Mouse (Mus musculus) embryonic facial prominence, embryonic 14.5 days (tissue): ENCODE measurements around the gene Nlrp6. TPM values are rescaled to one million over a fixed set of nuclear protein-coding genes. Genes with fewer than 3 reads are reported as not detected.

Experiments
- ATAC-seq: fragments of 200-750 bp; cut with Nextera tagmentation; 2 replicates; pipeline ENCODE4 v1.8.0; 2017; ENCODE audit warnings: low read depth, moderate number of reproducible peaks, moderate TSS enrichment
- DNase-seq: peaks from one replicate; pipeline ENCODE4 v3.0.0-alpha.2; 2015; ENCODE audit warnings: low spot score
- H3K27ac ChIP-seq: fragments of 300-500 bp; sonication (generic); replicated peaks from 2 replicates; pipeline ENCODE4 v1.5.1; 2014; ENCODE audit warnings: low read depth, mild to moderate bottlenecking, low read length, moderate library complexity
- H3K27me3 ChIP-seq: fragments of 300-500 bp; sonication (generic); replicated peaks from 2 replicates; pipeline ENCODE4 v1.6.1; 2014; ENCODE audit warnings: low read length; ENCODE audit not compliant: control insufficient read depth, insufficient read depth
- H3K36me3 ChIP-seq: fragments of 300-500 bp; sonication (generic); 2 replicates; pipeline ENCODE4 v1.6.1; 2014; ENCODE audit warnings: low read length, mixed read lengths; ENCODE audit not compliant: control insufficient read depth, insufficient read depth
- H3K4me1 ChIP-seq: fragments of 300-500 bp; sonication (generic); 2 replicates; pipeline ENCODE4 v1.6.1; 2014; ENCODE audit warnings: antibody characterized with exemption, low read length; ENCODE audit not compliant: control insufficient read depth, insufficient read depth
- H3K4me2 ChIP-seq: fragments of 300-500 bp; sonication (generic); 2 replicates; pipeline ENCODE4 v1.6.1; 2014; ENCODE audit warnings: low read depth, mild to moderate bottlenecking, low read length, moderate library complexity, mixed read lengths
- H3K4me3 ChIP-seq: fragments of 300-500 bp; sonication (generic); 2 replicates; pipeline ENCODE4 v1.5.1; 2014; ENCODE audit warnings: low read depth, mild to moderate bottlenecking, low read length
- H3K9ac ChIP-seq: fragments of 300-500 bp; sonication (generic); 2 replicates; pipeline ENCODE4 v1.6.1; 2014; ENCODE audit warnings: low read depth, mild to moderate bottlenecking, low read length, moderate library complexity, mixed read lengths
- H3K9me3 ChIP-seq: fragments of 300-500 bp; sonication (generic); 2 replicates; pipeline ENCODE4 v1.6.1; 2016; ENCODE audit warnings: low read length; ENCODE audit not compliant: control insufficient read depth
- WGBS: fragments of 180-500 bp; shearing (Covaris S2); extraction: QIAGEN DNeasy Blood & Tissue Kit; methylation state at CpG from one replicate; pipeline ENCODE4 v1.1.7; 2014; 5-methylcytosine and 5-hydroxymethylcytosine counted together
- polyA plus RNA-seq: library from polyadenylated mRNA; unstranded; fragments of >200 nt; fragmentation: Nextera tagmentation; extraction: Ambion mirVana; gene quantifications from 2 replicates; pipeline ENCODE4 v1.2.1, GENCODE M21; 2014

Gene Nlrp6
- polyA plus RNA-seq, 1 experiment from 2014 or later, result 0.19 TPM

- DNase-seq, result no peak
- peaks cover 63% of the 10 kb centered on the region for H3K36me3 ChIP-seq
- H3K27me3 ChIP-seq, result no peaks in the 10 kb centered on the region
Measured at GRCm38 (mm10) chr7:140948161-140948560, 27.5 kb downstream of the Nlrp6 start.

GRCm38 (mm10) chr7:140949255-140949654 lies 28.6 kb downstream of the Nlrp6 start:
- H3K9ac ChIP-seq, result no peak overlapping the region
- peaks cover 27% of the 10 kb centered on the region for H3K4me1 ChIP-seq
- H3K9me3 ChIP-seq, result no peaks in the 10 kb centered on the region
- H3K27me3 ChIP-seq, result no peaks in the 10 kb centered on the region
- H3K4me3 ChIP-seq, result no peak overlapping the region
- DNase-seq, result no peak
- H3K27ac ChIP-seq, result peak overlapping the region; percentile 15; the same call in 1 of the 2 replicates
- H3K4me2 ChIP-seq, result no peak overlapping the region
- no peak for ATAC-seq
- WGBS, result 87% methylated on average over 6 of the region's 6 CpGs
- H3K36me3 ChIP-seq, result peaks cover 64% of the 10 kb centered on the region

More at GRCm38 (mm10) chr7:140948161-140948560, 27.5 kb downstream of the Nlrp6 start:
- Histone ChIP-seq H3K4me3 (no peak overlapping the region), H3K4me1 (peaks cover 16% of the 10 kb centered on the region; the same call in 1 of the 2 replicates), H3K4me2 (0 out of 2 replicates have a peak overlapping the region, but pooled peaks have one; percentile 2), H3K9me3 (no peaks in the 10 kb centered on the region), H3K27ac (no peak overlapping the region), H3K9ac (no peak overlapping the region)
- no peak for ATAC-seq
- WGBS, result 84% methylated on average over 8 of the region's 8 CpGs

DNA sequence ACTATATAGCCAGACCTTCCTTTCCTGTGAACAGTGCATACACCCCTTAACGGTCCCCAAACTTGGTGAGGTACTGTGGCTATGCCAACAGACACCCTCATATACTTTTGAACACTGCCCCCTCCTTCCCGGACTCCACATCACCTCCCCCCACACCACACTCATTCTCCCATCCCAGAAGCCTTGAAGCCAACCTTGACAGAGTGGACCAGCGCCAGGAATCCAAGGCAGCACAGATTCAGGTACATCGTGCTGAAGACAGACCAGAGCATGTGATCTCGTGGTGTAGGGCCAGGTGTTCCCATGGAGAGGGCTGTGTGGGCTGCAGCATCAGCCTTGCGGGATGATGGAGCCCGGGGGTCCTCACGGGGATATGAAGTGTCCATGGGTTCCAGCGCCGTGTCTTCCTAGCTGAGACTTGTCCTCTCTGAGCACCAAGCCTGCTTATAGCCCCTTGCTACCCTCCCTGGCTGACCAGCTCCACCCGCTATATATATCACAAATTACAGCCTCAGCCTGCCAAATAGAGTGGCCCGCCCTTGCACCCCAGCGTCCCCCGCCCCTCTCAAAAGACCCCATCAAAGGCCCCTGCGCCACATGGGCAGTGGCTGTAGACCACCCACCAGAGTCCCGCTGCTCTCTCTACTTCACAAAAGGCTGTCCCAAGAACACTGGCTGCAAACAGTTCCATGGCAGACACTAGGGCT lies 29.3 kb downstream of the Nlrp6 start, which contains the start of gene Ifitm5:
TSS of gene Ifitm5 (minus strand) at position 468 of the 707 bp plus-strand sequence.
- peaks cover 62% of the 10 kb centered on the region for H3K36me3 ChIP-seq
- H3K27ac ChIP-seq, result peak within 1 kb of the TSS; percentile 39
- 81% methylated on average over 16 of the region's 16 CpGs for WGBS
- no peaks in the 10 kb centered on the region for H3K27me3 ChIP-seq
- ATAC-seq (no peak), DNase-seq (no peak)
- 0 out of 2 replicates have a peak within 1 kb of the TSS, but pooled peaks have one; percentile 2 for H3K4me3 ChIP-seq
- H3K4me2 ChIP-seq, result 0 out of 2 replicates have a peak within 1 kb of the TSS, but pooled peaks have one; percentile 10
- no peaks in the 10 kb centered on the region for H3K9me3 ChIP-seq
- H3K9ac ChIP-seq, result no peak within 1 kb of the TSS; the same call in 1 of the 2 replicates
- H3K4me1 ChIP-seq, result peaks cover 30% of the 10 kb centered on the region

DNA sequence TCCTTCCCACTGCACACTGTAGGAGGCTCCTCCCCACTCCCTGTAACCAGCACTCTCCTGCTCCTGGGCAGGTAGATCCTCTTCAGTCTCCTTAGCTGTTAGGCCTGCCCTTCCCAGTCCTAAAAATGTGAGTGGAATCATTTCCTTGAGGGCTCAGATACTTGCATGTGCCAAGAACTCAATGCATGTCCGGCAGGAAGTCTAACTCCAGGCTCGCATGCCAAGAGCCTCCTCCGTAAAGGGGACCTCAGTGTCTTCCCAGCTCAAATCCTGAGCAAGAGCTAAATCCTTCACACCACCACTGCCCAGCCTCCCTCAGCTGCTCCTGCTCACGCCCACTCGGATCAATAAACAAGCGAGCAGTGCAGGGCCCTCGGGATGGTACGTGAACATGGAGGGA lies 30.3 kb downstream of the Nlrp6 start:
- Histone ChIP-seq H3K9ac (no peak overlapping the region), H3K4me3 (no peak overlapping the region), H3K9me3 (no peaks in the 10 kb centered on the region), H3K36me3 (peaks cover 51% of the 10 kb centered on the region), H3K27me3 (no peaks in the 10 kb centered on the region), H3K4me2 (0 out of 2 replicates have a peak overlapping the region, but pooled peaks have one; percentile 10), H3K27ac (peak overlapping the region; percentile 39; the same call in 1 of the 2 replicates), H3K4me1 (peaks cover 31% of the 10 kb centered on the region)
- no peak for DNase-seq
- WGBS, result 42% methylated on average over 8 of the region's 8 CpGs
- no peak for ATAC-seq

DNA sequence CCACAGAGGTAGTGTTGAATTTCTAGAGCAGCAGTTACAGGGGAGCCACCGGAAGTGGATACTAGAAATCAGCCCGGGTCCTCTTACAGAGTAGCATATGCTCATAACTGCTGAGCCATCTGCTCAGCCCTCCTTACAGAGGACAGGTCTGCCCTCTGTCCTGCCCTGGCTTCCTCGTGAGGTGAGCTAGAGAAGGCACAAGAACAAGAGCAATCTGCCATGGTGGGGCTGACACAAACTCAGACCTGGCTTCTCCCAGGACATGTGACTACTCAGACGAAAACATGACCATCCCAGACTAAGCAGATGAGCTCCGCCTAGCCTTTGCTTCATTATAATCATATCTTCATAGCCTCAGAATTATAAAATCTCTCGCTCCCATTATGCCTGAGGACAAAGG lies 31.1 kb downstream of the Nlrp6 start:
- H3K4me2 ChIP-seq, result no peak overlapping the region
- no peak overlapping the region for H3K9ac ChIP-seq
- DNase-seq (no peak), ATAC-seq (no peak)
- no peak overlapping the region for H3K27ac ChIP-seq
- 57% methylated on average over 6 of the region's 6 CpGs for WGBS
- H3K4me1 ChIP-seq, result peaks cover 37% of the 10 kb centered on the region
- H3K36me3 ChIP-seq, result peaks cover 44% of the 10 kb centered on the region
- H3K9me3 ChIP-seq, result no peaks in the 10 kb centered on the region
- no peaks in the 10 kb centered on the region for H3K27me3 ChIP-seq
- H3K4me3 ChIP-seq, result no peak overlapping the region

- Histone ChIP-seq H3K4me1 (peaks cover 41% of the 10 kb centered on the region), H3K27me3 (no peaks in the 10 kb centered on the region), H3K27ac (no peak overlapping the region), H3K9ac (no peak overlapping the region), H3K4me2 (0 out of 2 replicates have a peak overlapping the region, but pooled peaks have one; percentile 10), H3K4me3 (peak overlapping the region; percentile 7; the same call in 1 of the 2 replicates), H3K36me3 (peaks cover 37% of the 10 kb centered on the region), H3K9me3 (no peaks in the 10 kb centered on the region)
- WGBS, result 62% methylated on average over 7 of the region's 7 CpGs
- ATAC-seq, result no peak
- DNase-seq, result no peak
Measured at GRCm38 (mm10) chr7:140952441-140952840, 31.7 kb downstream of the Nlrp6 start.

- WGBS, result 72% methylated on average over 11 of the region's 11 CpGs
- Histone ChIP-seq H3K9me3 (no peaks in the 10 kb centered on the region), H3K4me1 (peaks cover 41% of the 10 kb centered on the region), H3K27ac (no peak overlapping the region), H3K9ac (no peak overlapping the region), H3K4me3 (peak overlapping the region; percentile 56), H3K4me2 (peak overlapping the region; percentile 79), H3K36me3 (peaks cover 30% of the 10 kb centered on the region), H3K27me3 (no peaks in the 10 kb centered on the region)
- DNase-seq (no peak), ATAC-seq (no peak)
Measured at GRCm38 (mm10) chr7:140953133-140953532, 32.4 kb downstream of the Nlrp6 start.

- Histone ChIP-seq H3K27ac (peak overlapping the region; percentile 94), H3K27me3 (no peaks in the 10 kb centered on the region), H3K4me3 (peak overlapping the region; percentile 56), H3K9ac (peak overlapping the region; percentile 71), H3K4me2 (peak overlapping the region; percentile 79), H3K9me3 (no peaks in the 10 kb centered on the region), H3K4me1 (peaks cover 41% of the 10 kb centered on the region), H3K36me3 (peaks cover 21% of the 10 kb centered on the region)
- WGBS, result 50% methylated on average over 15 of the region's 15 CpGs
- ATAC-seq (no peak), DNase-seq (no peak)
Measured at GRCm38 (mm10) chr7:140953800-140954732, 33.4 kb downstream of the Nlrp6 start.
